Mouse (Mus musculus) thymus, adult 18-20 months (tissue): ENCODE data around the gene Ddx3y.

ENCODE experiments used
- DNase-seq, 2 experiments: peaks; one replicate each; pipeline ENCODE4 v3.0.0; 2022; ENCODE audit warnings: mixed read lengths in 2 of 2

Ddx3y gene

GRCm38 (mm10) chrY:1286171-1286795, at the start of gene Ddx3y:
TSS of gene Ddx3y (minus strand) at chrY:1286629.
- peak in 1 of 2 experiments; percentile 49 for DNase-seq

GRCm38 (mm10) chrY:1293708-1294107, 7.3 kb upstream of the Ddx3y start:
- DNase-seq = no peak

DNA sequence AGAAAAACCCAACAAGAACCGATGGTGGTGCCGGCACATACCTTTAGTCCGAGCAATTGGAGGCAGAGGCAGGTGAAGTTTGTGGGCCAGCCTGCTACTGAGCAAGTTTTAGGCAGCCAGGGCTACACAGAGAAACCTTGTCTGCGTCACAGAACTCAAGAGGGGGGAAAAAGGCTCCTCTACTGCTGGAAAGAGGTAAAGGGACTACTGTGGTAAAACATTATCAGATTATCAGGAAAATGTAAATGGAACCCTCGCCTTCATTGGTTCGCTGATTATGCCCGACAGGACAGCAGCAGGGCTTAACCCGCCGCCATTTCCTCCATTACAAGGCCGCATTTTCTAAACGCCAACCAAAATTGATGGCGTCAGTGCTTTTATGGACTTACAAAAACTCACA, 694 bp downstream of the Ddx3y start:
- DNase-seq = no peak

- DNase-seq = no peak
Measured at GRCm38 (mm10) chrY:1246117-1246516, 40.3 kb downstream of the Ddx3y start.

- peak in 1 of 2 experiments; percentile 29 for DNase-seq
Measured at GRCm38 (mm10) chrY:1245426-1245863, 41.0 kb downstream of the Ddx3y start, which contains the start of gene Uty. TSS of gene Uty (minus strand) at chrY:1245759.

GRCm38 (mm10) chrY:1244940-1245339, 41.5 kb downstream of the Ddx3y start:
- DNase-seq = no peak

GRCm38 (mm10) chrY:1244421-1244820, 42.0 kb downstream of the Ddx3y start:
- DNase-seq = no peak

- no peak for DNase-seq
Measured at GRCm38 (mm10) chrY:1220001-1220400, 66.4 kb downstream of the Ddx3y start.
